Mouse (Mus musculus) olfactory bulb, adult 2 months (tissue): ENCODE measurements around the gene Snapin. TPM values are rescaled to one million over a fixed set of nuclear protein-coding genes. Genes with fewer than 3 reads are reported as not detected.

Experiments
- H3K27ac ChIP-seq: fragments of 200-500 bp; 2 replicates; pipeline ENCODE4 v1.5.1; 2012; ENCODE audit warnings: low read depth, low read length; ENCODE audit not compliant: insufficient read depth
- H3K4me1 ChIP-seq: fragments of 200-500 bp; 2 replicates; pipeline ENCODE4 v1.6.1; 2012; ENCODE audit warnings: low read length; ENCODE audit not compliant: control insufficient read depth, insufficient read depth
- H3K4me3 ChIP-seq: fragments of 200-500 bp; 2 replicates; pipeline ENCODE4 v1.5.1; 2012; ENCODE audit warnings: mild to moderate bottlenecking, low read depth, low read length, moderate library complexity; ENCODE audit not compliant: insufficient read depth
- CTCF ChIP-seq: fragments of 200-500 bp; IDR thresholded peaks from 2 replicates; pipeline ENCODE4 v1.5.1; 2012; ENCODE audit warnings: low read depth, mild to moderate bottlenecking, low read length, moderate library complexity; ENCODE audit not compliant: insufficient read depth
- POLR2A ChIP-seq: fragments of 200-500 bp; IDR thresholded peaks from 2 replicates; pipeline ENCODE4 v1.6.1; 2012; ENCODE audit warnings: mild to moderate bottlenecking, low read depth, low read length, moderate library complexity; ENCODE audit not compliant: insufficient read depth
- WGBS: fragments of 180-500 bp; shearing (Covaris S2); methylation state at CpG from one replicate; pipeline ENCODE4 v1.1.7; 2018; 5-methylcytosine and 5-hydroxymethylcytosine counted together
- polyA plus RNA-seq: library from polyadenylated mRNA; stranded (reverse); fragments of >200 nt; gene quantifications from 2 replicates; pipeline ENCODE4 v1.2.4, GENCODE M21; 2012; ENCODE audit warnings: low replicate concordance; ENCODE audit not compliant: missing spikeins, insufficient read depth, insufficient read length

Snapin gene
- polyA plus RNA-seq, 1 experiment: not detected

DNA sequence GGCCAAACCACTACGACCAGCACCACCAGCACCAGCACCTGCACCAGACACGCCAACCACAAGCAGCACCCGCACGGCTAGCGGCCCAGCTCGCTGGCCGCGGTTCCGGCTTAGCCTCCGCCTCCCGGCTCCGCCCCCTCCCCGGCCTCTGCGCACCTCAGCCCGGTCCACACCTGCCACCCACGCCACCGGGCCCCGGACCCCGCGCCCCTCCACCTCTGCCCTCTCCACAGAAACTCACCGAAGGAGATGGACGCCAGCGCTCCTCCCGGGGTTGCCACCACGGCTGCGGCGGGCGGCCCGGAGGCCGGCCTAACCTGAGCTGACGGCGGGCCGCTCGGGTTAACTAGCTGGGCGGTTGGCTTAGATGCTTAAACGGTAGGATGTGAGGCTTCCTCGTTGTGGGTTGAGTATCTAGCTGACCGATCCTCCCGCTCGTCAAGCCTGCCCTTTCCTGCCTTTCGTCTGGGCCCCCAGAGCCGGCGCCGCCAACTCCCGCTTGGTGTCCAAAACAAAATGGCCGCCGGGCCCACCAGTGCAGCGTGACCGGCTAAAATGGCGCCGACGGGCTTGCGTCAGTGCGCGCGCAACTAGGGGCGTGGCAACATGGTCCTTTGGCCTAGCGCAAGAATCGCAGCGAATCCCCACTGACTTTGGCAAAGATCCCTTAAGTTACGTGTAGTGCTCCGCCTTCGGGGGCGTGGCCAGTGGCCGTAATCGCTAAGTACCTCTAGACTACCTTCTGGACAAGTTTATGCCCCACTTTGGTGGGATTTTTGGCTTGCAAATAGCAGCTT, 18.3 kb upstream of the Snapin start, which contains the start of gene Chtop:
TSS of gene Chtop (minus strand) at position 549 of the 797 bp plus-strand sequence.
- Histone ChIP-seq H3K27ac (peak within 1 kb of the TSS; percentile 88), H3K4me3 (peak within 1 kb of the TSS; percentile 99), H3K4me1 (peaks cover 9% of the 10 kb centered on the region)
- under 1% methylated on average over 66 of the region's 66 CpGs for WGBS
- no peak for TF ChIP-seq CTCF

DNA sequence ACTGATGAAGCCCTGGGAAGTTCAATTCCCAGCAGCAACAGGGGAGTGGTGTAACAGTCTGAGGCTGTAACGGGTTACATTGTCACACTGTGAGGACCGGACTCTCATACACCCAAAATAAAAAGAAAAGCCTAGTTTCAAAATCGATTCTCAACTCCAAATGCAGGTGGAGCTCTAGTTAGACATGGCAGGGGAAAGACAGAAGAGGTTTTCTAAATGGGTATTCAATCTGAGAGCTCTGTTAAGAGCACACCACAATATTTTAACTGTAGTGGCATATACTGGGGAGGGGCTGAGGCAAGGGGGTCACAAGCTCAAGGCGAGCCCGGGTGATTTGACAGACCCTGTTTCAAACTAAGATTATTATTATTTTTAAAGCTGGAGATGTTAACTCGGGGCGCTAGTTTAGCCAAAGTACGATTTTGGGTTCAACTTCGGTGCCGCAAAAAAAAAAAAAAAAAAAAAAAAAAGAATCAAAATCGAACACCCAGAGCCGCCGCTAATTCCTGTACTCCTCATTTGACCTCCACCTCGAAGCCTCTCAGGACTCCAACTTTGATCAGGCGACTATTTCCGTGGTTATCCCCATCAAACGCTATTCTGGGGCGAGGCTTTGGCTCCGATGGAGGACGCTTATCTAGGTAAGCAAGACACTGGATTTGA, 17.6 kb upstream of the Snapin start:
- under 1% methylated on average over 20 of the region's 20 CpGs for WGBS
- peak overlapping the region; percentile 99 for H3K4me3 ChIP-seq

DNA sequence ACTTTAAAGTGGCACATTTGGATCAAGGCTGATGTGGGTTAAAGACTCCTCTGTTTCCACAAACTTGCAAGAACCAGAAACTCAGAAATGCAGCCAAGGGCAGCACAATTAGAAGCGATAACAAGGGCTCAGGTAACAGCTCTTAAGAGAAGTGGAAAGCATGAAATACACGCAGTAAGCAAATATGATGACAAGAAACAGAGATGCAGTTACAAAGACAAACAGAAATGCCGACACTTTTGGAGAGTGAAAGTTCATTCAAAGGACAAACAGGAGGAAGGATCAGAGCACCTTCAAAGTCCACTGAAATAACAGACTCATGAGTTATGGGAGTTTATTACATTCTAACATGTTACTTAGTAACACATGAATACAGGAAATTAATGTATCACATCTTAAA, 15.5 kb upstream of the Snapin start:
- TF ChIP-seq CTCF (no peak), POLR2A (no peak)
- Histone ChIP-seq H3K4me1 (peaks cover 4% of the 10 kb centered on the region), H3K27ac (no peak overlapping the region), H3K4me3 (no peak overlapping the region)
- WGBS: 62% methylated on average over 3 of the region's 3 CpGs

More for the DNA sequence above, 17.6 kb upstream of the Snapin start:
- H3K27ac ChIP-seq: peak overlapping the region; percentile 88
- TF ChIP-seq POLR2A: no peak
- TF ChIP-seq CTCF: no peak
- peaks cover 4% of the 10 kb centered on the region for H3K4me1 ChIP-seq

DNA sequence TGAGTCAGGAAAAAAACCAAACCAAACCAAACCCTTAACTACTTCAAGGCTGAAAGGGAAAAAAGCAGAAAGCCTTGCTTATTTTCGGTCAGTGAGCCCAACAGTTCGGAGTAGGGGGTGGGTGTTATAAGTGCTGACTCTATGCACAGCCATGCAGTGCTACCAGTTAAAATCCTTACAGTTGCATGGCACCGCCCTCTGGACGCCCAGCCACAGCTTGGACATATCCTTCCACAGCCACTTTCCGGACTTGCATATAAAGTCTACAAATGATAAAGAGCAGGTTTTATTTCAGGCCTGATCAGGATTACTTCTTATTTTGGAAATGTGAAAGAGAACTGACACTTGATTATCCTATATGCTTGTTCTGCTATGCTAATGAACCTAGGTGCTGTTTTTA, 14.4 kb upstream of the Snapin start:
- peaks cover 4% of the 10 kb centered on the region for H3K4me1 ChIP-seq
- TF ChIP-seq POLR2A: no peak
- no peak for TF ChIP-seq CTCF
- WGBS: 78% methylated on average over 5 of the region's 5 CpGs
- H3K4me3 ChIP-seq: no peak overlapping the region
- no peak overlapping the region for H3K27ac ChIP-seq

DNA sequence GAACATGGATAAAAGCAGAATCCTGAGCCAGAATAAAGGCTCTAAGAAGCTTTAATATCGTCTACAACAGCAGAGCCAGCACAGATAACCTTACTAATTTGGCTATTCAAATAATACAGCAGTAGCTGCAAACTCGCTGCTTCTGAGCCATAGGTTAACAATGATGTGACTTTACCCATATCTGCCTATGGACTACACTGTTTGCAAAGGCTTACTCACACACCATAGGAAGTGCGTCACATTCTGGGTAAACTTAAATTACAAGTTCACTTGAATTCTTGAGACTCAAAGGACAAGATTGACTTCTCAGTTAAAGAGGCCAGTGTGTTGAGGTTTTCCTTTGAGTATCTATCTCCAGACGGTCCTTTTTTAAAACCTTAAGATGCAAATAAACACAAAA, 12.6 kb upstream of the Snapin start:
- WGBS: 58% methylated on average over 4 of the region's 4 CpGs
- peaks cover 4% of the 10 kb centered on the region for H3K4me1 ChIP-seq
- H3K27ac ChIP-seq: no peak overlapping the region
- no peak for TF ChIP-seq POLR2A
- no peak overlapping the region for H3K4me3 ChIP-seq

DNA sequence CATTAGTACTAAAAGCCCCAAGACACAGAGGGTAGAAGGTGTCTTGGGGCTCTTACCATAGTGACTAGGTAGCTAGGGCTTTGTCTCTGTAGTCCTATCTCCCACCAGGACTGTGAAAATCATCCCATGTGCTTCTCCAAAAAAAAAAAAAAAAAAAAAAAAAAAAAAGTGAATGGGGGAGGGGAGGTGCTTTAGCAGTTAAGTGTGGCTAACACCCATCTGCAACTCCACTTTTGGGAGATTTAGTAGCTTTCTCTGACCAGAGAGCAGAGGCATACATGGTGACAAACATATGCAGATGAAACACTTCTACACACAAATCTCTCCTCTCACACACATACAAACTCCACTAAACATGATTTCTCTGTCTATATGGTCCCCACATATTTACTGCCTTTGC, 6.8 kb upstream of the Snapin start:
- TF ChIP-seq POLR2A: no peak
- no peak for TF ChIP-seq CTCF
- H3K4me1 ChIP-seq: no peaks in the 10 kb centered on the region
- no peak overlapping the region for H3K27ac ChIP-seq
- H3K4me3 ChIP-seq: no peak overlapping the region

DNA sequence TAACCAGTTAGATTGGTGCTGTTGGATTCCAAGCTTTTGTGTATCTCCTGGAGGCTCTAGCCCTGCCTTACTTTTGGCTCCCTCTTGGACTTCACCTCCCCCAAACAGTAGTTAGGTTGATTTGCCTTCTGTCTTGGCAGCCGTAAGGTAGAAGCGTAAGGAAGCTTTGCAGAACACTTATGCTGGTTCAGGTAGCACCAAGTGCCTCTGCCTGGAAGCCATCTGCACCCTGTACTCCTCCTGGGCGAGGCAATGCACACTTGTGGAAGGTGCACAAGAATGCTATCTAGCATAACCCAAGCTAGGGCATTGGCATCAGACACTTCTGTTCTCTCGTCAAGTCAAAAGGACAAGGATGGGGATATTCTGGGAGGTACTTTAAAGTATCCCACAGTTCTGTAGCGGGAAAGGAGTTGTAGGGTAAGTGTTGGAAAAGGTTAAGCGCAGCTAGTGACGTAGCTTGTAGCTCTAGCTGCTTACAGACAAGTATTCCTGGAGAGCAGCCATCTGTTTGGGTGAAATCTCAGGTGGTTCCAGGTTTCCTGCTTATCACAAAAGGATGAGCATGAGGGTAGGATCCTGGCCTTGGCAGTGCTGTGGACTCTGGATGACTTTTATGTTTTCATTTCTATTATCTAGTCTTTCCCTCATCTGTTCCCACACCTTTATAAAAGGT, 5.2 kb upstream of the Snapin start:
- TF ChIP-seq CTCF (no peak), POLR2A (no peak)
- no peak overlapping the region for H3K4me3 ChIP-seq
- H3K27ac ChIP-seq: no peak overlapping the region
- H3K4me1 ChIP-seq: no peaks in the 10 kb centered on the region
- 86% methylated on average over 7 of the region's 7 CpGs for WGBS

DNA sequence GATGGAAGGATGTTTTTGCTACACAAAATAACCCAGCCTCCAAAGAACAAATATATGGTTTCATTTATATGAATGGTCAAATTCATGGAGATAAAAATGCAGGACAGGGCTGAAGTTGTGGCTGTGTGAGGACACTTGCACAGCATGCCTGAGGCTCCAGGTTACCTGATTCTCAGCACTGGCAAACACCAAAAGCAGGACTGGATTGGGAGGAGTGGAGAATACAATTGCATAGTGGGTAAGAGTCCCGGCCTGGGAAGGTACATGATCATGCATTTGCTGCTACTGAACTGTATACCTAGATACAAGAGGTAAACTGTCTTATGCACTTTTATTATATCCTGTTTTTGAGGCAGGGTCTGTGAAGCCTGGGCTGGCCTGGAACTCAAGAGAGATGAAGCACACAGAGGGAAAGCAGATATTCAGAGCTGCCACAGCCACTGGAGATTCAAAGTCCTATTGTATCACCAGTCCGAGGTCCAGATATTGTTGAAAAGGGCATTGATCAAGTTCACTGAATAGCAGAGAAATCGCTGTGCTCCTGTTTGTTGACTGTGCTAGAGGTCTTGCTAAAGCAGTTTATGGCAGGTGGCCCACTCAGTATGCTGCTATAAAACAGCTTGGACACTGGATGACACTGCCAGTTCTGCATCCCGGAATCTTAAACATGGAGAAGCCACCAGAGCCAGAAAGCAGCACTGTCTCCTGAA, 3.2 kb upstream of the Snapin start:
- Histone ChIP-seq H3K4me1 (no peaks in the 10 kb centered on the region), H3K27ac (no peak overlapping the region), H3K4me3 (no peak overlapping the region)
- TF ChIP-seq POLR2A (no peak), CTCF (no peak)
- 57% methylated on average over 4 of the region's 4 CpGs for WGBS

DNA sequence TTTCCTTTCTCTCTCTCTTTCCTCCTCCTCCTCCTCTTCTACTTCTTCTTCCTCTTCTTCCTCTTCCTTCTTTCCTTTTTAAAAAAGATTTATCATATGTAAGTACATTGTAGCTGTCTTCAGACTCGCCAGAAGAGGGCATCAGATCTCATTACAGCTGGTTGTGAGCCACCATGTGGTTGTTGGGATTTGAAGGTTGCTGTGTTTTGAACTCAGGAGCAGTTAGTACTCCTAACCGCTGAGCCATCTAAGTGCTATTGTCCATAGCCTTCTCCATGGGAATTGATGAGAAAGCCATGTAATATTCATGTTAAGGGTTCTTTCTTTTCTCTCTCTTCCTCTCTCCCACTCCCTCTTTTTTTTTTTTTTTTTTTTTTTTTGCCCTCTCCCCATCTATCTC, 517 bp upstream of the Snapin start:
- Histone ChIP-seq H3K27ac (no peak overlapping the region), H3K4me3 (no peak overlapping the region), H3K4me1 (no peaks in the 10 kb centered on the region)
- WGBS: 37% methylated on average over 2 of the region's 2 CpGs
- TF ChIP-seq POLR2A: no peak
